Mouse (Mus musculus) frontal cortex, adult 2 months (tissue): Measurements from ENCODE around the gene Hexim2. TPM values are rescaled to one million over a fixed set of nuclear protein-coding genes. Genes with fewer than 3 reads are reported as not detected.

Source experiments
- DNase-seq, 2 experiments: peaks; one replicate each; pipeline ENCODE4 v3.0.0; 2022; ENCODE audit warnings: low spot score in 1 of 2; ENCODE audit errors: extremely low spot score in 1 of 2
- polyA plus RNA-seq: library from polyadenylated mRNA; depleted of rRNA; stranded (reverse); fragments of >200 nt; gene quantifications from 2 replicates; pipeline ENCODE4 v1.2.3, GENCODE M21; 2012

Gene Hexim2
- polyA plus RNA-seq, 1 experiment = 14.1 TPM

GRCm38 (mm10) chr11:103141101-103141943 is 9.1 kb downstream of the Hexim2 start:
- no peak for DNase-seq

GRCm38 (mm10) chr11:103141944-103142255 is 9.7 kb downstream of the Hexim2 start:
- no peak for DNase-seq

GRCm38 (mm10) chr11:103142441-103143182 is 10.4 kb downstream of the Hexim2 start:
- DNase-seq = peak; percentile 88 to 94

- DNase-seq = no peak
Measured at GRCm38 (mm10) chr11:103144309-103145285, 12.4 kb downstream of the Hexim2 start.

GRCm38 (mm10) chr11:103146386-103146785 is 14.2 kb downstream of the Hexim2 start:
- no peak for DNase-seq

GRCm38 (mm10) chr11:103147766-103148165 is 15.5 kb downstream of the Hexim2 start:
- DNase-seq = no peak

- no peak for DNase-seq
Measured at GRCm38 (mm10) chr11:103149771-103150170, 17.5 kb downstream of the Hexim2 start.

GRCm38 (mm10) chr11:103158621-103159478 is 26.6 kb downstream of the Hexim2 start:
- peak; percentile 81 to 97 for DNase-seq

- no peak for DNase-seq
Measured at GRCm38 (mm10) chr11:103160738-103161137, 28.5 kb downstream of the Hexim2 start.

GRCm38 (mm10) chr11:103161449-103161848 is 29.2 kb downstream of the Hexim2 start:
- DNase-seq = no peak

- DNase-seq = no peak
Measured at GRCm38 (mm10) chr11:103162132-103162531, 29.9 kb downstream of the Hexim2 start.

- DNase-seq = no peak
Measured at GRCm38 (mm10) chr11:103164391-103164790, 32.2 kb downstream of the Hexim2 start.

- peak; percentile 70 to 89 for DNase-seq
Measured at GRCm38 (mm10) chr11:103168690-103169390, 36.6 kb downstream of the Hexim2 start.

- DNase-seq = no peak
Measured at GRCm38 (mm10) chr11:103169664-103170063, 37.4 kb downstream of the Hexim2 start.

- DNase-seq = no peak
Measured at GRCm38 (mm10) chr11:103170111-103170493, 37.9 kb downstream of the Hexim2 start.

- DNase-seq = no peak
Measured at GRCm38 (mm10) chr11:103170494-103171285, 38.5 kb downstream of the Hexim2 start, which contains the start of gene Fmnl1. Gene Fmnl1, plus strand, starts transcription at chr11:103171107.

- no peak for DNase-seq
Measured at GRCm38 (mm10) chr11:103171286-103171620, 39.0 kb downstream of the Hexim2 start.

- DNase-seq = no peak
Measured at GRCm38 (mm10) chr11:103171703-103172391, 39.6 kb downstream of the Hexim2 start.
